Mouse (Mus musculus) lung, postnatal 0 days (tissue): ENCODE measurements around the gene Ubn2. TPM values are rescaled to one million over a fixed set of nuclear protein-coding genes. Genes with fewer than 3 reads are reported as not detected.

Experiments
- ATAC-seq: fragments of 200-750 bp; cut with Nextera tagmentation; 2 replicates; pipeline ENCODE4 v1.8.0; 2017; ENCODE audit warnings: moderate library complexity
- DNase-seq: peaks from one replicate; pipeline ENCODE4 v3.0.0-alpha.2; 2016; ENCODE audit warnings: low spot score
- H3K27ac ChIP-seq: fragments of 300-500 bp; sonication (generic); 2 replicates; pipeline ENCODE4 v1.5.1; 2014; ENCODE audit warnings: antibody characterized with exemption, mild to moderate bottlenecking, low read length, mixed read lengths
- H3K27me3 ChIP-seq: fragments of 300-500 bp; sonication (generic); replicated peaks from 2 replicates; pipeline ENCODE4 v1.6.1; 2014; ENCODE audit warnings: low read length, mixed read lengths; ENCODE audit not compliant: insufficient read depth
- H3K36me3 ChIP-seq: fragments of 300-500 bp; sonication (generic); 2 replicates; pipeline ENCODE4 v1.6.1; 2014; ENCODE audit warnings: low read length, mixed read lengths; ENCODE audit not compliant: insufficient read depth
- H3K4me1 ChIP-seq: fragments of 300-500 bp; sonication (generic); 2 replicates; pipeline ENCODE4 v1.6.1; 2014; ENCODE audit warnings: antibody characterized with exemption, low read depth, low read length, mixed read lengths; ENCODE audit not compliant: insufficient read depth
- H3K4me2 ChIP-seq: fragments of 300-500 bp; sonication (generic); replicated peaks from 2 replicates; pipeline ENCODE4 v1.6.1; 2014; ENCODE audit warnings: low read depth, mild to moderate bottlenecking, low read length, moderate library complexity, mixed read lengths
- H3K4me3 ChIP-seq: fragments of 300-500 bp; sonication (generic); 2 replicates; pipeline ENCODE4 v1.5.1; 2014; ENCODE audit warnings: low read depth, low read length
- H3K9ac ChIP-seq: fragments of 300-500 bp; sonication (generic); replicated peaks from 2 replicates; pipeline ENCODE4 v1.6.1; 2014; ENCODE audit warnings: low read depth, mild to moderate bottlenecking
- H3K9me3 ChIP-seq: fragments of 300-500 bp; sonication (generic); 2 replicates; pipeline ENCODE4 v1.6.1; 2016; ENCODE audit warnings: low read length, mixed read lengths
- CTCF ChIP-seq: IDR thresholded peaks from 2 replicates; pipeline ENCODE4 v1.5.1; 2016; ENCODE audit warnings: antibody characterized with exemption, mild to moderate bottlenecking
- EP300 ChIP-seq: IDR thresholded peaks from 2 replicates; pipeline ENCODE4 v1.6.1; 2016; ENCODE audit warnings: antibody characterized with exemption, mild to moderate bottlenecking, control low read depth
- WGBS: fragments of 180-500 bp; shearing (Covaris S2); extraction: QIAGEN DNeasy Blood & Tissue Kit; methylation state at CpG from one replicate; pipeline ENCODE4 v1.1.7; 2014; 5-methylcytosine and 5-hydroxymethylcytosine counted together
- microRNA-seq: library from miRNA; unstranded; fragments of <30 nt; microRNA quantifications from one replicate; pipeline ENCODE4, GENCODE M21; 2016
- polyA plus RNA-seq: library from polyadenylated mRNA; unstranded; fragments of >200 nt; fragmentation: Nextera tagmentation; extraction: Ambion mirVana; gene quantifications from 2 replicates; pipeline ENCODE4 v1.2.1, GENCODE M21; 2015

Gene Ubn2
- polyA plus RNA-seq, 1 experiment from 2014 or later = 6.9 TPM

GRCm38 (mm10) chr6:38552636-38553000, 118.9 kb downstream of the Ubn2 start:
- H3K36me3 ChIP-seq = no peaks in the 10 kb centered on the region
- no peak for ATAC-seq
- H3K27ac ChIP-seq = no peak overlapping the region
- no peak for DNase-seq
- H3K4me3 ChIP-seq = peak overlapping the region; percentile 88
- TF ChIP-seq CTCF (no peak), EP300 (no peak)
- H3K4me2 ChIP-seq = peak overlapping the region; percentile 57
- H3K9ac ChIP-seq = peak overlapping the region; percentile 68; the same call in 1 of the 2 replicates
- no peaks in the 10 kb centered on the region for H3K9me3 ChIP-seq
- 12% methylated on average over 5 of the region's 5 CpGs for WGBS
- H3K27me3 ChIP-seq = no peaks in the 10 kb centered on the region
- no peaks in the 10 kb centered on the region for H3K4me1 ChIP-seq

Small RNA genes within 50 kb of the gene (microRNA-seq; reads per million reads assigned to microRNA genes)
- gene Mir7670 = 0.73 reads per million

Other genes starting within 250 kb of the Ubn2 start
- 1.2 and 1.3 TPM in 2 replicates for gene D630045J12Rik, start 179.9 kb upstream of the Ubn2 start, polyA plus RNA-seq
- gene Zc3hav1l, start 134.7 kb upstream of the Ubn2 start, polyA plus RNA-seq = 2.1 and 2.6 TPM in 2 replicates
- gene Zc3hav1, start 79.3 kb upstream of the Ubn2 start, polyA plus RNA-seq = 18.1 TPM in 2 replicates
- 2.3 and 2.9 TPM in 2 replicates for gene Ttc26, start 52.5 kb upstream of the Ubn2 start, polyA plus RNA-seq
- gene Fmc1, start 99.6 kb downstream of the Ubn2 start, polyA plus RNA-seq = 91.4 and 98.5 TPM in 2 replicates
- 37.8 and 39.8 TPM in 2 replicates for gene Luc7l2, start 117.4 kb downstream of the Ubn2 start, polyA plus RNA-seq
- gene Klrg2, start 203.3 kb downstream of the Ubn2 start, polyA plus RNA-seq = 0.47 and 0.69 TPM in 2 replicates
- gene Clec2l, start 229.1 kb downstream of the Ubn2 start, polyA plus RNA-seq = 1.1 and 1.6 TPM in 2 replicates